Comparison of ENCODE assay signal across 13 mouse cellular contexts in the genomic region with DNA sequence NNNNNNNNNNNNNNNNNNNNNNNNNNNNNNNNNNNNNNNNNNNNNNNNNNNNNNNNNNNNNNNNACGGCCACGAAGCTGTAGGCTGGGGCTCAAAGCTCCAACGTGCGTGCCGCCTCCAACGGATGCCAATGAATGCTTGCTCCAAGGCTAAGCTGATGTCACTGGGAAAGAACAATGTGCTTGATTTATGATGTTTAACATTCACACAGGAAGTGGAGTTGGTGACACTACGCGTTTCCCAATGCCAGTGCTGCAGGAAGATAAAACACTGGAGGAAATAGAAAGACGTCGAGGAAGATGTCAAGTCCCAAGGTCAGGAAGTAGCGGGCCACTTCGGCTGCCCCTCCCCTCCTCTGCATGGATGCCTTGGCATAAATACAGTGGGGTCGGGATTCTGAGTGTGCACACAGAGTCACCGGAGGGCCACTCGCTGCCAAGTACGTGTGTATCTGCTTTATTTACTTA.
A peak's percentile ranks its signal among the peaks of the same experiment; 100 is the strongest.
DNase-seq lines count a peak whose midpoint lies in the region; ATAC-seq and TF ChIP-seq lines count a peak whose summit lies in the region.
"Had no signal": no experiment of that assay in that cellular context is flagged by ENCODE, and none has a peak within 500 bp of the region (broad histone marks: within the 10 kb centered on the region; RNA-seq: fewer than 3 reads in every experiment).

No protein-coding gene starts in this region.

- H3K4me3 ChIP-seq in lung, embryonic 14.5 days (ENCODE audit: low read depth, low read length): no peak overlapping the region
- H3K4me3 ChIP-seq in hindbrain, embryonic 10.5 days: no peak overlapping the region
- H3K4me3 ChIP-seq: embryonic facial prominence, embryonic 15.5 days; gastrocnemius, adult 2 months; hindbrain, embryonic 15.5 days; midbrain, embryonic 13.5 days had no signal

- no peak overlapping the region for H3K27ac ChIP-seq in lung, embryonic 14.5 days (ENCODE audit: low read depth)
- no peak overlapping the region for H3K27ac ChIP-seq in hindbrain, embryonic 10.5 days
- H3K27ac ChIP-seq: embryonic facial prominence, embryonic 15.5 days; gastrocnemius, adult 2 months; hindbrain, embryonic 15.5 days; midbrain, embryonic 13.5 days had no signal

- H3K4me1 ChIP-seq in lung, embryonic 14.5 days (ENCODE audit: insufficient read depth): no peaks in the 10 kb centered on the region; the same call in 1 of the 2 replicates
- peaks cover 3% of the 10 kb centered on the region; the same call in 1 of the 2 replicates for H3K4me1 ChIP-seq in hindbrain, embryonic 10.5 days (replicated peaks)
- H3K4me1 ChIP-seq: embryonic facial prominence, embryonic 15.5 days had no signal

- peak; percentile 75 for ATAC-seq in lung, embryonic 14.5 days (ENCODE audit: insufficient read depth)

- H3K4me2 ChIP-seq in lung, embryonic 14.5 days: no peak overlapping the region
- H3K4me2 ChIP-seq: embryonic facial prominence, embryonic 15.5 days; hindbrain, embryonic 15.5 days; midbrain, embryonic 13.5 days had no signal

- 32% methylated on average over 16 of the region's 16 CpGs for WGBS in lung, embryonic 14.5 days
- 87% methylated on average over 16 of the region's 16 CpGs for WGBS in hindbrain, embryonic 10.5 days

- peak; percentile 76 for DNase-seq in adrenal gland, adult 2 months
- DNase-seq in adrenal gland, postnatal 36 days: peak; percentile 62 to 68
- peak; percentile 48 for DNase-seq in kidney, postnatal 10 days
- peak; percentile 73 for DNase-seq in lung, embryonic 14.5 days
- DNase-seq in urinary bladder, adult 18-20 months (ENCODE audit: low spot score in 2 of 2): no peak
- no peak for DNase-seq in hindbrain, embryonic 10.5 days (ENCODE audit: low spot score)
- DNase-seq in gastrocnemius, postnatal 25 days: no peak
- DNase-seq in spleen, postnatal 4 days (ENCODE audit: low spot score in 2 of 2): no peak
- DNase-seq: cerebellum, adult 11 months; gastrocnemius, adult 2 months had no signal

- TF ChIP-seq CTCF in lung, embryonic 14.5 days (IDR thresholded peaks at IDR 0.05; ENCODE audit: low read depth): no peak

- H3K36me3 ChIP-seq in lung, embryonic 14.5 days (ENCODE audit: insufficient read depth): no peaks in the 10 kb centered on the region
- no peaks in the 10 kb centered on the region for H3K36me3 ChIP-seq in hindbrain, embryonic 10.5 days
- H3K36me3 ChIP-seq: embryonic facial prominence, embryonic 15.5 days; hindbrain, embryonic 15.5 days; midbrain, embryonic 13.5 days had no signal

- H3K9ac ChIP-seq in lung, embryonic 14.5 days: no peak overlapping the region
- H3K9ac ChIP-seq: embryonic facial prominence, embryonic 15.5 days; hindbrain, embryonic 15.5 days; midbrain, embryonic 13.5 days had no signal

- no peaks in the 10 kb centered on the region for H3K27me3 ChIP-seq in lung, embryonic 14.5 days (ENCODE audit: insufficient read depth, low read length)
- H3K27me3 ChIP-seq in hindbrain, embryonic 10.5 days (ENCODE audit: insufficient read depth, poor library complexity, severe bottlenecking): no peaks in the 10 kb centered on the region
- H3K27me3 ChIP-seq: embryonic facial prominence, embryonic 15.5 days; hindbrain, embryonic 15.5 days; midbrain, embryonic 13.5 days had no signal

- H3K9me3 ChIP-seq in lung, embryonic 14.5 days (ENCODE audit: low read depth, low read length): no peaks in the 10 kb centered on the region
- H3K9me3 ChIP-seq in hindbrain, embryonic 10.5 days: no peaks in the 10 kb centered on the region
- H3K9me3 ChIP-seq: embryonic facial prominence, embryonic 15.5 days; hindbrain, embryonic 15.5 days; midbrain, embryonic 13.5 days had no signal

Comparison
In these comparisons a context has a peak if more than half of its experiments do, and no peak if none do; other contexts are left out.
1. DNase-seq: peak in adrenal gland, adult 2 months (single experiment), adrenal gland, postnatal 36 days (2 of 2), kidney, postnatal 10 days (single experiment) and lung, embryonic 14.5 days (single experiment); none in urinary bladder, adult 18-20 months (0 of 2), hindbrain, embryonic 10.5 days (single experiment), gastrocnemius, postnatal 25 days (single experiment) and spleen, postnatal 4 days (0 of 2).